In the genomic region with DNA sequence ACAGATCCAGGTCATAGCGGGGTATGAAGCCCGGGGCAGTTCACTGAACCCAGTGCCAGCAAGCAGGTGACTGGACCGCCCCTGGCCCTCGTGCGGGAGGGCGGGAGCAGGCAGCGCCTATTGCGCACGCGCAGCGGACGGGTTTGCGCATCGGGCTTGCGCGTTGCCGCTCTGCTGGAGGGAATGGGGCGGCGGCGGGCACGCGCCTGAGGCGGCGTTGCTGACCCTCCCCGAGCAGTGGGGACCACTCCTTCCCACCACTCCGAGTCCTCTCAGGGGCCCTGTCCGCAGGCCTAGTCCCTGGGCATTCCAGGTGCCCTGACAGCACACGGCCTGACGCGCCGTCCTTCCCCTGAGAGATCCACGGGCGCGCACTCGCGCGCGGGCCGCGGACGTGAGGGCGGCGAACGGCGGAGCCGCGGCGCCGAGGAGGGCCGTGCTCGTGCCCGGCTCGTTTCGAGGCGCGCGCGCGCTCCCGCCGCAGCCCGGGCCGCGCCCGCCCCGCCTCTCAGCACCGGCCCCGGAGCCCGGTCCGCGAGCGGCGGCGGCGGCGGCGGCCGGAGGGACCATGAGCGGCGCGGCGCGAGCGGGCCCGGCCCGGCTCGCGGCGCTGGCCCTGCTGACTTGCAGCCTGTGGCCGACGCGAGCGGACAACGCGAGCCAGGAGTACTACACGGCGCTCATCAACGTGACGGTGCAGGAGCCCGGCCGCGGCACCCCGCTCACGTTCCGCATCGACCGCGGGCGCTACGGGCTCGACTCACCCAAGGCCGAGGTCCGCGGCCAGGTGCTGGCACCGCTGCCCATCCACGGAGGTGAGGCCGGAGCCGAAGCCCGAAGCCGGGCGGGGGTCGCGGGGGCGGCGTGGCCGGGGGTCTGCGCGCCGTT, we compare ENCODE assay signal across 8 mouse cellular contexts. TPM values are rescaled to one million over a fixed set of nuclear protein-coding genes. Genes with fewer than 3 reads are reported as not detected.
A peak's percentile ranks its signal among the peaks of the same experiment; 100 is the strongest.
DNase-seq lines count a peak whose midpoint lies in the region; ATAC-seq and TF ChIP-seq lines count a peak whose summit lies in the region.

A gene (plus strand): TSS at position 514 of the 888 bp plus-strand sequence.

- peak within 1 kb of the TSS; percentile 82 for H3K4me2 ChIP-seq in lung, embryonic 15.5 days

- TF ChIP-seq POLR2A in thymus, adult 2 months (IDR thresholded peaks at IDR 0.05; ENCODE audit: control insufficient read depth, extremely low read depth, insufficient read depth, low read length, poor library complexity): peak; percentile 36; the same call in 1 of the 2 replicates

- H3K9ac ChIP-seq in lung, embryonic 15.5 days: peak within 1 kb of the TSS; percentile 95

- TF ChIP-seq CTCF in thymus, adult 2 months (IDR thresholded peaks at IDR 0.05; ENCODE audit: borderline replicate concordance, control insufficient read depth, extremely low read depth, insufficient read depth, low read length, poor library complexity): no peak; the same call in 1 of the 2 replicates

- peak; percentile 92 for ATAC-seq in lung, embryonic 15.5 days (ENCODE audit: borderline replicate concordance, extremely low read depth, low FRiP score, low TSS enrichment)

- peaks cover 15% of the 10 kb centered on the region for H3K27me3 ChIP-seq in hindbrain, embryonic 10.5 days (ENCODE audit: insufficient read depth, poor library complexity, severe bottlenecking)
- H3K27me3 ChIP-seq in lung, embryonic 15.5 days: 0 out of 2 replicates have a peak, but pooled peaks cover 8% of the 10 kb centered on the region
- no peaks in the 10 kb centered on the region for H3K27me3 ChIP-seq in thymus, adult 2 months (ENCODE audit: control insufficient read depth, insufficient read depth, low read length)

- H3K9me3 ChIP-seq in hindbrain, embryonic 10.5 days: no peaks in the 10 kb centered on the region
- no peaks in the 10 kb centered on the region for H3K9me3 ChIP-seq in lung, embryonic 15.5 days

- WGBS in hindbrain, embryonic 10.5 days: 5% methylated on average over 126 of the region's 129 CpGs
- WGBS in lung, embryonic 15.5 days: under 1% methylated on average over 114 of the region's 129 CpGs
- 5% methylated on average over 129 of the region's 129 CpGs for WGBS in thymus, adult 2 months

- no peaks in the 10 kb centered on the region for H3K36me3 ChIP-seq in hindbrain, embryonic 10.5 days
- no peaks in the 10 kb centered on the region for H3K36me3 ChIP-seq in lung, embryonic 15.5 days
- H3K36me3 ChIP-seq in thymus, adult 2 months (ENCODE audit: control insufficient read depth, insufficient read depth, low read length): no peaks in the 10 kb centered on the region

- peak; percentile 92 for DNase-seq in NIH3T3 (ENCODE audit: low read depth)
- peak; percentile 97 for DNase-seq in cerebellum, adult 9-11 months
- DNase-seq in frontal cortex, adult 2 months (ENCODE audit: extremely low spot score in 1 of 2, low spot score in 1 of 2): peak; percentile 88 to 96
- DNase-seq in hindbrain, embryonic 10.5 days (ENCODE audit: low spot score): peak; percentile 93
- DNase-seq in layer of hippocampus, adult 9-10 months (ENCODE audit: low spot score): peak; percentile 90
- DNase-seq in ovary, adult 18-20 months (ENCODE audit: low spot score): peak; percentile 91
- peak; percentile 95 for DNase-seq in thymus, adult 2 months

- H3K27ac ChIP-seq in hindbrain, embryonic 10.5 days: peak within 1 kb of the TSS; percentile 98
- peak within 1 kb of the TSS; percentile 90 for H3K27ac ChIP-seq in lung, embryonic 15.5 days
- H3K27ac ChIP-seq in thymus, adult 2 months (ENCODE audit: control insufficient read depth, insufficient read depth, low read length): peak within 1 kb of the TSS; percentile 41; the same call in 1 of the 2 replicates

- H3K4me3 ChIP-seq in hindbrain, embryonic 10.5 days: peak within 1 kb of the TSS; percentile 79
- peak within 1 kb of the TSS; percentile 94 for H3K4me3 ChIP-seq in lung, embryonic 15.5 days
- H3K4me3 ChIP-seq in thymus, adult 2 months (ENCODE audit: control insufficient read depth, insufficient read depth, low read length): peak within 1 kb of the TSS; percentile 86

- peaks cover 37% of the 10 kb centered on the region for H3K4me1 ChIP-seq in hindbrain, embryonic 10.5 days (replicated peaks)
- peaks cover 12% of the 10 kb centered on the region for H3K4me1 ChIP-seq in lung, embryonic 15.5 days
- H3K4me1 ChIP-seq in thymus, adult 2 months (replicated peaks; ENCODE audit: control insufficient read depth, insufficient read depth, low read length): peaks cover 2% of the 10 kb centered on the region; the same call in 1 of the 2 replicates

RNA-seq across cellular contexts. Expression of the gene that starts here (rescaled TPM):
- polyA plus RNA-seq in frontal cortex, adult 2 months (2012; rRNA removed): 49.9 and 52.2 TPM in 2 replicates
- 59.1 and 62.4 TPM in 2 replicates for polyA plus RNA-seq in hindbrain, embryonic 10.5 days (2016; fragmentation: Nextera tagmentation; extraction: Ambion mirVana)
- polyA plus RNA-seq in lung, embryonic 15.5 days (2015; fragmentation: Nextera tagmentation; extraction: Ambion mirVana): 55.5 and 58.0 TPM in 2 replicates
- polyA plus RNA-seq in thymus, adult 2 months (2012; rRNA removed): 30.3 and 41.1 TPM in 2 replicates

Comparison
In these comparisons a context has a peak if more than half of its experiments do, and no peak if none do; other contexts are left out.
1. Peak in every context shown above with its lines: DNase-seq, ATAC-seq, H3K4me3 ChIP-seq and H3K27ac ChIP-seq.
2. H3K27ac ChIP-seq: peak in every context shown above with its lines; median percentile 98 in hindbrain, embryonic 10.5 days; 90 in lung, embryonic 15.5 days; 41 in thymus, adult 2 months.